Mouse (Mus musculus) right cerebral cortex, adult 18-20 months (tissue): Measurements from ENCODE around the gene Gm49380.

ENCODE experiments used
- DNase-seq: peaks from one replicate; pipeline ENCODE4 v3.0.0; 2022; ENCODE audit warnings: mixed read lengths

The Gm49380 gene

GRCm38 (mm10) chr9:44045158-44045883 is 68.0 kb downstream of the Gm49380 start:
- DNase-seq = no peak

GRCm38 (mm10) chr9:44044426-44045157 is 68.7 kb downstream of the Gm49380 start:
- peak; percentile 62 for DNase-seq

GRCm38 (mm10) chr9:44043708-44044425 is 69.4 kb downstream of the Gm49380 start:
- peak; percentile 53 for DNase-seq

GRCm38 (mm10) chr9:44042836-44043707 is 70.2 kb downstream of the Gm49380 start, which contains the start of gene Thy1:
TSS of gene Thy1 (plus strand) at chr9:44043384.
- DNase-seq = peak; percentile 86

- DNase-seq = no peak
These were observed 71.0 kb downstream of the Gm49380 start for GRCm38 (mm10) chr9:44042396-44042680.

GRCm38 (mm10) chr9:44041511-44042395 is 71.5 kb downstream of the Gm49380 start:
- no peak for DNase-seq

GRCm38 (mm10) chr9:44037106-44037505 is 76.2 kb downstream of the Gm49380 start:
- DNase-seq = no peak

- DNase-seq = no peak
These were observed 79.2 kb downstream of the Gm49380 start for GRCm38 (mm10) chr9:44033957-44034727.

GRCm38 (mm10) chr9:44033317-44033716 is 80.0 kb downstream of the Gm49380 start:
- no peak for DNase-seq

GRCm38 (mm10) chr9:44031946-44032345 is 81.4 kb downstream of the Gm49380 start:
- no peak for DNase-seq

GRCm38 (mm10) chr9:44031079-44031478 is 82.2 kb downstream of the Gm49380 start:
- no peak for DNase-seq

- no peak for DNase-seq
These were observed 82.7 kb downstream of the Gm49380 start for GRCm38 (mm10) chr9:44030646-44031045.

GRCm38 (mm10) chr9:44029580-44030236 is 83.6 kb downstream of the Gm49380 start:
- DNase-seq = no peak

GRCm38 (mm10) chr9:44024096-44024495 is 89.2 kb downstream of the Gm49380 start:
- DNase-seq = no peak

GRCm38 (mm10) chr9:44022100-44022847 is 91.0 kb downstream of the Gm49380 start:
- DNase-seq = no peak

- no peak for DNase-seq
These were observed 93.3 kb downstream of the Gm49380 start for GRCm38 (mm10) chr9:44020001-44020400.

- DNase-seq = no peak
These were observed 95.5 kb downstream of the Gm49380 start for GRCm38 (mm10) chr9:44017846-44018245.
